Mouse (Mus musculus): ENCODE measurements around the gene Syne3. TPM values are rescaled to one million over a fixed set of nuclear protein-coding genes. Genes with fewer than 3 reads are reported as not detected.

The Syne3 gene
- polyA plus RNA-seq, 1 experiment = 11.1 TPM

- Histone ChIP-seq H3K4me3 (replicated peaks; ENCODE audit: control insufficient read depth, low read depth, low read length) (no peak overlapping the region), H3K4me1 (ENCODE audit: control insufficient read depth, insufficient read depth, low read length) (no peaks in the 10 kb centered on the region), H3K27ac (ENCODE audit: control insufficient read depth, insufficient read depth, low read depth, low read length, poor library complexity) (no peak overlapping the region)
- WGBS = 81% methylated on average over 2 of the region's 2 CpGs
- no peak for TF ChIP-seq CTCF (IDR thresholded peaks at IDR 0.05; ENCODE audit: control insufficient read depth, insufficient read depth, low read length)
- no peak for TF ChIP-seq POLR2A (IDR thresholded peaks at IDR 0.05; ENCODE audit: borderline replicate concordance, control insufficient read depth, low read depth, low read length)
Measured at GRCm38 (mm10) chr12:104925765-104926164, 83.8 kb downstream of the Syne3 start.

- H3K4me3 ChIP-seq (replicated peaks; ENCODE audit: control insufficient read depth, low read depth, low read length) = no peak overlapping the region
- WGBS = 88% methylated on average over 5 of the region's 5 CpGs
- H3K4me1 ChIP-seq (ENCODE audit: control insufficient read depth, insufficient read depth, low read length) = no peaks in the 10 kb centered on the region
- TF ChIP-seq CTCF (IDR thresholded peaks at IDR 0.05; ENCODE audit: control insufficient read depth, insufficient read depth, low read length) (no peak), POLR2A (IDR thresholded peaks at IDR 0.05; ENCODE audit: borderline replicate concordance, control insufficient read depth, low read depth, low read length) (no peak)
- H3K27ac ChIP-seq (ENCODE audit: control insufficient read depth, insufficient read depth, low read depth, low read length, poor library complexity) = no peak overlapping the region
Measured at GRCm38 (mm10) chr12:104925035-104925434, 84.6 kb downstream of the Syne3 start.

- H3K4me1 ChIP-seq (ENCODE audit: control insufficient read depth, insufficient read depth, low read length) = no peaks in the 10 kb centered on the region
- no peak overlapping the region for H3K27ac ChIP-seq (ENCODE audit: control insufficient read depth, insufficient read depth, low read depth, low read length, poor library complexity)
- TF ChIP-seq CTCF (IDR thresholded peaks at IDR 0.05; ENCODE audit: control insufficient read depth, insufficient read depth, low read length) (no peak), POLR2A (IDR thresholded peaks at IDR 0.05; ENCODE audit: borderline replicate concordance, control insufficient read depth, low read depth, low read length) (no peak)
- H3K4me3 ChIP-seq (replicated peaks; ENCODE audit: control insufficient read depth, low read depth, low read length) = no peak overlapping the region
- WGBS = 87% methylated on average over 3 of the region's 3 CpGs
Measured at GRCm38 (mm10) chr12:104924546-104924945, 85.1 kb downstream of the Syne3 start.

GRCm38 (mm10) chr12:104923948-104924388 lies 85.6 kb downstream of the Syne3 start:
- no peak for TF ChIP-seq POLR2A (IDR thresholded peaks at IDR 0.05; ENCODE audit: borderline replicate concordance, control insufficient read depth, low read depth, low read length)
- TF ChIP-seq CTCF (IDR thresholded peaks at IDR 0.05; ENCODE audit: control insufficient read depth, insufficient read depth, low read length) = no peak
- 24% methylated on average over 19 of the region's 19 CpGs for WGBS
- Histone ChIP-seq H3K27ac (ENCODE audit: control insufficient read depth, insufficient read depth, low read depth, low read length, poor library complexity) (no peak overlapping the region), H3K4me3 (replicated peaks; ENCODE audit: control insufficient read depth, low read depth, low read length) (no peak overlapping the region), H3K4me1 (ENCODE audit: control insufficient read depth, insufficient read depth, low read length) (no peaks in the 10 kb centered on the region)

DNA sequence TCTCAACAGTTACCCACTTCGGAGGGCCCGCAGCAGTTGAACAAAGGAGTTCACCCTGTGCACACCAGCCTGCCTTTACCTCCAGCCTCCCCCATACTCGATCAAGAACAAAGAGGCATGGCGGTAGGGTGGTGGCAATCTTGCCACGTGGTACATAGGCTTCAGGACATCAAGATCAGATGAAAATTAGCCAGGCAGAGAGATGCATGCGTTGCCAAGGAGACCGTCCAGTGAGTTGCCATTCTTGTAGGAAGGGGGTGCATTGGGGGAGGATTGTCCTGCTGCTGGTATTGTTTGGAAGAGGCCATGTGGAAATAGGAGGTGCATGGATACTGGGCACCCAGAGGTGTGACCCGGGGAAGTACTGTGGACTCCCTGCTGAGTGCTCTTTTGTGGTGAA lies 87.0 kb downstream of the Syne3 start:
- Histone ChIP-seq H3K27ac (ENCODE audit: control insufficient read depth, insufficient read depth, low read depth, low read length, poor library complexity) (no peak overlapping the region), H3K4me3 (replicated peaks; ENCODE audit: control insufficient read depth, low read depth, low read length) (no peak overlapping the region), H3K4me1 (ENCODE audit: control insufficient read depth, insufficient read depth, low read length) (no peaks in the 10 kb centered on the region)
- 77% methylated on average over 8 of the region's 8 CpGs for WGBS
- TF ChIP-seq POLR2A (IDR thresholded peaks at IDR 0.05; ENCODE audit: borderline replicate concordance, control insufficient read depth, low read depth, low read length) (no peak), CTCF (IDR thresholded peaks at IDR 0.05; ENCODE audit: control insufficient read depth, insufficient read depth, low read length) (no peak)

DNA sequence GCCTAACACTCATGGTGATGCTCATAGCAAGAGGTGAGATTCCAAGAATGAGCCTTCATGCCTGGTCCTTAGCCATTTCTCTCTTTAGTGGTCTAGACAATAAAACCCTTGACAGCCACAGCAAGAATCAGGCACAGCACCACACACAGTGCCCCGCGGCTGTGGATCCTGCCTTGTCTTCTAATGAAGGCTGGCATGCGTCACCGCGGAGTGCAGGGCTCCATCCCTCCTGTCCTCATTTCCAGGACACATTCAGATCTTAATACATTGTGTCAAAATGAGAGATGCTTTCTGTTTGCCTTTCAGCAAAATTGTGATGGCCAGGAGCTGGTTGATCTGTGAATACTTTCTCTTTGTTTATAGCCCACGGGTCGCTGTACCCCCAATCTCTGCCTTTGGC lies 88.5 kb downstream of the Syne3 start:
- Histone ChIP-seq H3K27ac (ENCODE audit: control insufficient read depth, insufficient read depth, low read depth, low read length, poor library complexity) (no peak overlapping the region), H3K4me3 (replicated peaks; ENCODE audit: control insufficient read depth, low read depth, low read length) (no peak overlapping the region), H3K4me1 (ENCODE audit: control insufficient read depth, insufficient read depth, low read length) (no peaks in the 10 kb centered on the region)
- 86% methylated on average over 7 of the region's 7 CpGs for WGBS
- TF ChIP-seq POLR2A (IDR thresholded peaks at IDR 0.05; ENCODE audit: borderline replicate concordance, control insufficient read depth, low read depth, low read length) (no peak), CTCF (IDR thresholded peaks at IDR 0.05; ENCODE audit: control insufficient read depth, insufficient read depth, low read length) (no peak)

DNA sequence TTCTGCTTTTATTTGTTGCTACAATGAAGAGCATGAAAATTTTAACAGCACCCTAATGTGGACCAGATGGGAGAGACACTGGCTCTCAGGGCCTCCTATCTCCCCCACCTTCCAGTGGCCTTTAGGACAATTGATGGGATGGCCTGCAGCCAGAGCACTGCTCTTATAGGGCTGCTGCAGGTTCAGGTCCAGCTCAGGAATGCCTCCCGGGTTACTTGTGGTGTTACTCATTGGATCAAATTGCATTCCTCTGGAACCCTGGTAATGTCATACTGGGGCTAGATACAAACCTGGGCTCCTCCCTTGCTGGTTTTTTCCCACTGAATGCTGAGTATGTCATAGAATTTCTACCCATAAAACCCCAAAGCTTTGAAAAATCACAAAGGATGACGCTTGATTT lies 90.4 kb downstream of the Syne3 start:
- TF ChIP-seq POLR2A (IDR thresholded peaks at IDR 0.05; ENCODE audit: borderline replicate concordance, control insufficient read depth, low read depth, low read length) (no peak), CTCF (IDR thresholded peaks at IDR 0.05; ENCODE audit: control insufficient read depth, insufficient read depth, low read length) (no peak)
- WGBS = 76% methylated on average over 2 of the region's 2 CpGs
- Histone ChIP-seq H3K4me3 (replicated peaks; ENCODE audit: control insufficient read depth, low read depth, low read length) (no peak overlapping the region), H3K4me1 (ENCODE audit: control insufficient read depth, insufficient read depth, low read length) (no peaks in the 10 kb centered on the region), H3K27ac (ENCODE audit: control insufficient read depth, insufficient read depth, low read depth, low read length, poor library complexity) (no peak overlapping the region)

GRCm38 (mm10) chr12:104917927-104918326 lies 91.7 kb downstream of the Syne3 start:
- Histone ChIP-seq H3K4me1 (ENCODE audit: control insufficient read depth, insufficient read depth, low read length) (no peaks in the 10 kb centered on the region), H3K4me3 (replicated peaks; ENCODE audit: control insufficient read depth, low read depth, low read length) (no peak overlapping the region), H3K27ac (ENCODE audit: control insufficient read depth, insufficient read depth, low read depth, low read length, poor library complexity) (no peak overlapping the region)
- 85% methylated on average over 2 of the region's 2 CpGs for WGBS
- no peak for TF ChIP-seq CTCF (IDR thresholded peaks at IDR 0.05; ENCODE audit: control insufficient read depth, insufficient read depth, low read length)
- TF ChIP-seq POLR2A (IDR thresholded peaks at IDR 0.05; ENCODE audit: borderline replicate concordance, control insufficient read depth, low read depth, low read length) = no peak

DNA sequence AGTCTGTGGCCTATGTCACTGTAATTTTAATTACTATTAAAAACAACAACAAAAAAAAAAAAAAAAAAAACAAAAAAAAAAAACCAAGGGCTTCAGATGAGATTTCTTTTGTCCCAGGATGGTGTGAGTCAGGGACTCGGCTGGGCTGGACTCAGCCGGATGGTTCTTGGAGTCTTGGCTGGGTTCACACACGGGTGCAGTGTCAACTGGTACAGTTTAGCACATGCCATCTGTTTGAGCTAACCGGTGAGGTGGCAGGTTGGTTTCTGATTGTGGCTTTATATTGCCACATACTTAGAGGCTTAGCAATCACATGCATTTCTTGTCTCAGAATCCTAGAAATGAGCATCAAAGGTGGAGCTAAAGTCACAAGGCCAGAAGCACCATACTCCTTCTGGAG lies 92.3 kb downstream of the Syne3 start:
- TF ChIP-seq CTCF (IDR thresholded peaks at IDR 0.05; ENCODE audit: control insufficient read depth, insufficient read depth, low read length) (no peak), POLR2A (IDR thresholded peaks at IDR 0.05; ENCODE audit: borderline replicate concordance, control insufficient read depth, low read depth, low read length) (no peak)
- Histone ChIP-seq H3K4me3 (replicated peaks; ENCODE audit: control insufficient read depth, low read depth, low read length) (no peak overlapping the region), H3K4me1 (ENCODE audit: control insufficient read depth, insufficient read depth, low read length) (no peaks in the 10 kb centered on the region), H3K27ac (ENCODE audit: control insufficient read depth, insufficient read depth, low read depth, low read length, poor library complexity) (no peak overlapping the region)
- 57% methylated on average over 4 of the region's 4 CpGs for WGBS
